Mouse (Mus musculus): ENCODE data around the gene Nufip2.

DNA sequence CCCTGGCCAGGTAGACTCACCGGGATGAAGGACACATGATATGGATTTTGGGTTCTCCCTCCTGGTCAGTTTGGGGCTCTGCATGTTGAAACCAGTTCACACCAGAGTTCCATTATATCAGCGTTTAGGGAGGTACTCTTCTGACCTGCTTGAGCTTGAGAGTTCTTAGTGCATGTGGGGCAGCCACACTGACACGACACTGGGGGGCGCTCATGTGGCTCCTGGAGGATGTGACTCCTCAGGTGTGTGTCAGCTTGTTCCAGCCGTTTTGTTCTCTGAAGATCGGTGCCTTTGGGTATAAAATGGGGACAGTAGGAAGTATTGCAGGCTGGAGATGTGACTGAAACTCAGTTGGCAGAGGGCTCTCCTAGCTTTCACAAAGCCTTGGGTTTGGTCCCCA lies 58.0 kb downstream of the Nufip2 start:
- TF ChIP-seq FLI1 (IDR thresholded peaks at IDR 0.05; ENCODE audit: low read length) (no peak), GATA1 (IDR thresholded peaks at IDR 0.05; ENCODE audit: borderline replicate concordance, low read length) (no peak)

Measured in megakaryocyte, embryonic 14.5 days (primary cell).